Mouse (Mus musculus): ENCODE results near the gene Atg10. TPM values are rescaled to one million over a fixed set of nuclear protein-coding genes. Genes with fewer than 3 reads are reported as not detected.

Atg10 gene
- polyA plus RNA-seq, 1 experiment from 2014 or later = 16.2 TPM

DNA sequence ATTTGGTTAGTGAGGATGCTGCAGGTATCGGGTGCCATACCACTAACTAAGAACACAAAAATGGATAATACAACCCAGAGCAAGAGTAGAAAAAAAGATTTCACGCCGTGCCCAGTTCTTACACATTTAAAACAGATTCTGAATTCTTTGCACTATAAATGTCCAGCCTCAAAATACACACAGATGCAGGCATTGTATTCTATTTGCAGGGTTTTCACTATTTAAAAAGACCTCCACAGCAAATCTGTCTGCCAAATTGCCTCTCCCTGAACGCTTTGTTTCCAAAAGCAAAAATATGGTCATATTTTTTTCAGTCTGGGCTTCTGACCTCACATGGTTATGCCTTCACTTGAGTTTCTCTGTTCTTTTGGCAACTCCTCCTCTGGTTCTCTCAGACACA is 328.9 kb downstream of the Atg10 start:
- ATAC-seq (ENCODE audit: insufficient read depth, low FRiP score, low TSS enrichment) (no peak), DNase-seq (ENCODE audit: low spot score) (no peak)
- Histone ChIP-seq H3K4me2 (ENCODE audit: low read depth) (no peak overlapping the region), H3K9ac (ENCODE audit: low read length) (no peak overlapping the region), H3K27ac (ENCODE audit: low read depth, low read length) (no peak overlapping the region), H3K4me1 (ENCODE audit: control insufficient read depth, insufficient read depth, low read length) (no peaks in the 10 kb centered on the region), H3K9me3 (ENCODE audit: control insufficient read depth, low read length) (no peaks in the 10 kb centered on the region), H3K27me3 (ENCODE audit: control insufficient read depth, insufficient read depth, low read length) (no peaks in the 10 kb centered on the region), H3K36me3 (ENCODE audit: control insufficient read depth, insufficient read depth, low read length) (no peaks in the 10 kb centered on the region), H3K4me3 (ENCODE audit: low read depth, low read length) (no peak overlapping the region)
- WGBS = 90% methylated on average over 4 of the region's 4 CpGs

DNA sequence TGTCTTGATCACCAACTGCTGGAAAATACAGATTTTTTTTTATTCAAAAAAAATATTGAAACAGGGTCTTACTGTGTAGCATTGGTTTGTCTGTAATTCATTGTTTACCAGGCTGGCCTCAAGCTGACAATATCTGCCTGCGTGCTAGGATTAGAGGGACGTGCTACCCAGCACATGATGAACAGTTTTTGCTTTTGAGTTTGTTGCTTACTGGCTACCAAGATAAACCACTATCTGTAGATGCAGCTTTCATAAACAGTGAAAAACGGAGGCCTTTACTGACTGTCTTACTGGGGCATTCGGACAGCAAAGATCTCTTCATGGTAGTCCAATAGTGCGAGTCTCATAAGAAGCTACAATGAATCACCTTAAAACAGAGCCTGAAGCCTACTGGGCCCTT is 333.7 kb downstream of the Atg10 start:
- ATAC-seq (ENCODE audit: insufficient read depth, low FRiP score, low TSS enrichment) (no peak), DNase-seq (ENCODE audit: low spot score) (no peak)
- H3K4me1 ChIP-seq (ENCODE audit: control insufficient read depth, insufficient read depth, low read length) = no peaks in the 10 kb centered on the region
- no peak overlapping the region for H3K4me3 ChIP-seq (ENCODE audit: low read depth, low read length)
- WGBS = 90% methylated on average over 5 of the region's 5 CpGs
- no peaks in the 10 kb centered on the region for H3K9me3 ChIP-seq (ENCODE audit: control insufficient read depth, low read length)
- H3K4me2 ChIP-seq (ENCODE audit: low read depth) = no peak overlapping the region
- H3K27ac ChIP-seq (ENCODE audit: low read depth, low read length) = no peak overlapping the region
- H3K9ac ChIP-seq (ENCODE audit: low read length) = no peak overlapping the region
- no peaks in the 10 kb centered on the region for H3K27me3 ChIP-seq (ENCODE audit: control insufficient read depth, insufficient read depth, low read length)
- H3K36me3 ChIP-seq (ENCODE audit: control insufficient read depth, insufficient read depth, low read length) = no peaks in the 10 kb centered on the region

- peak; percentile 60; the same call in 1 of the 2 replicates for ATAC-seq (ENCODE audit: insufficient read depth, low FRiP score, low TSS enrichment)
- 3% methylated on average over 18 of the region's 18 CpGs for WGBS
These were observed 337.2 kb downstream of the Atg10 start for GRCm38 (mm10) chr13:90886568-90886983.

DNA sequence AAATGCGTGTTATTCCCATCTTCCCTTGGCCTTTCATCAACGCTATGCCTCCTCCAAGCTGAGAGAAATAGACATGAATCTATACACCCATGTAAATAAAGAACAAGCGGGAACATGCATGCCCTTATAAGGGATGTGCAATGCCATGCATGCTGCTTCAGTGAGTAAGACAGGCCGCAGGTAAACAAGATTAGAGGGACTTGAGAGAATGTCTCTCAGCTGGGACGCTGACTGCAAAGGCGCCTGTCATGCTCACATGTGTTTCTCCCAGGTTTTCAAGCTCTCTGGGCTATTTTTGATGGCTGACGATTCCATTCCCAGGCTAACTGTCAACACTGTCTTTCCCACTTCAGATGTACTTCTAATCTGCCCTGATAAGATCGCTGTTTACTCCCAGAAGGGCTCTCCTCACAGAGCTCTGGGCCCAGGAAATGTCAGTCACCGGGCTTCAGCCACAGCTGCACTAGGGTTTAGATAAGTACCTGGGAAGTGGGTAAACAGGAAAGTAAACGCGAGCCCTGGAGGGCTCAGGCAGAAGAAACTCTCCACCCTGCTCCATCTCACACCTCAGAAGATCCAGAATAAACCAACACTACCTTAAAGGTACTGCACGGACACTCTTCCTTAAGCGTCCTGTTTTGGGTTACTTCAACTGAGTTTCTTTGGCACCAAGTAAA is 337.8 kb downstream of the Atg10 start:
- Histone ChIP-seq H3K36me3 (ENCODE audit: control insufficient read depth, insufficient read depth, low read length) (no peaks in the 10 kb centered on the region), H3K4me1 (ENCODE audit: control insufficient read depth, insufficient read depth, low read length) (no peaks in the 10 kb centered on the region), H3K27ac (ENCODE audit: low read depth, low read length) (no peak overlapping the region), H3K4me3 (ENCODE audit: low read depth, low read length) (peak overlapping the region; percentile 14), H3K9me3 (ENCODE audit: control insufficient read depth, low read length) (no peaks in the 10 kb centered on the region), H3K4me2 (ENCODE audit: low read depth) (peak overlapping the region; percentile 40), H3K9ac (ENCODE audit: low read length) (no peak overlapping the region), H3K27me3 (ENCODE audit: control insufficient read depth, insufficient read depth, low read length) (no peaks in the 10 kb centered on the region)
- no peak for ATAC-seq (ENCODE audit: insufficient read depth, low FRiP score, low TSS enrichment)
- no peak for DNase-seq (ENCODE audit: low spot score)
- WGBS = 59% methylated on average over 13 of the region's 13 CpGs

More at GRCm38 (mm10) chr13:90886568-90886983, 337.2 kb downstream of the Atg10 start:
- Histone ChIP-seq H3K9me3 (ENCODE audit: control insufficient read depth, low read length) (no peaks in the 10 kb centered on the region), H3K4me3 (ENCODE audit: low read depth, low read length) (peak overlapping the region; percentile 14), H3K27me3 (ENCODE audit: control insufficient read depth, insufficient read depth, low read length) (no peaks in the 10 kb centered on the region), H3K4me1 (ENCODE audit: control insufficient read depth, insufficient read depth, low read length) (no peaks in the 10 kb centered on the region), H3K4me2 (ENCODE audit: low read depth) (peak overlapping the region; percentile 40), H3K27ac (ENCODE audit: low read depth, low read length) (no peak overlapping the region), H3K36me3 (ENCODE audit: control insufficient read depth, insufficient read depth, low read length) (no peaks in the 10 kb centered on the region), H3K9ac (ENCODE audit: low read length) (no peak overlapping the region)
- peak; percentile 83 for DNase-seq (ENCODE audit: low spot score)

Other genes with a start within 250 kb of the Atg10 start
- 146 TPM in 2 replicates for gene Ssbp2, start 236.3 kb upstream of the Atg10 start, polyA plus RNA-seq (2014; fragmentation: Nextera tagmentation; extraction: Ambion mirVana)

All from neural tube, embryonic 11.5 days (tissue).